Mouse (Mus musculus) c-Kit-positive CD71-positive TER-119-positive erythroid progenitor cells, embryonic 14.5 days (primary cell): ENCODE data around the gene 1700113H08Rik.

Experiments
- DNase-seq: peaks from one replicate; pipeline ENCODE4 v3.0.0-alpha.2; 2013; ENCODE audit warnings: low spot score

Gene 1700113H08Rik

DNA sequence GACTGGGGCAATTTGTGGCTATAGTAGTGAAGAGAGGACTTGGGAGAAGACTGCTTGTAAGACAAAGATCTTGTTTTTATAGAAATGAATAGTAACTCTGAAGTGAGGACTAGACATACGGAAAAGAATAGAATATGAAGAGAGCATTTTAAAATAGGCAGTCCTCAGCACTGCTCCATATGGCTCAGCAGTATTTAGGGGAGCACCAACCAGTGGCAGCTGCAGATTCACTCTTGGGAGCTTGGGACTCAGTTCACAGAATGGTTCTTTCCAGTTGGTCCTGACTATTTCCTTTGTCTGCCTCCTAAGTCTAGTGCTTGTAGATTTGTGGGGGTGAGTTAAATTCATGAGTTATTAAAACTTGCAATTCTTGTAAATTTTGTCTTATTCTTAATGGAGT, 151.6 kb downstream of the 1700113H08Rik start:
- no peak for DNase-seq

DNA sequence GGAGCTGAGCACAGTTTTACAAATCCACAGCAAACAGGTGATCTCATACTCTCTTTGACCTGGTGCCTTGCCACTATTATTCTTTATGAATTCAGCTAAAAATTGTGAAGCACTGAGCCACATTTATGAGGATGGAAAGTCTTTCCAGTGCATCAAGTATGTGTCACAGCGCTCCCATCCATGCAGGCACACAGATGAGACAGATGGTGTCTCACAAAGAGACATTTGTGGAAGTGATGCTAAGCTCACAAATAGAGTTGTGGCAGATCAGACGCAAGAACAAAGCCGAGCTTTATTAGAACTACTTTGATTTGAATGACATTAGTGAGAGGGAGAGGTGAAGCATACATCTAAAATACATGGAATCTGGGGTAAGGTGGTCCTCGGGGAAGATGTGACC, 153.2 kb downstream of the 1700113H08Rik start:
- DNase-seq: no peak

DNA sequence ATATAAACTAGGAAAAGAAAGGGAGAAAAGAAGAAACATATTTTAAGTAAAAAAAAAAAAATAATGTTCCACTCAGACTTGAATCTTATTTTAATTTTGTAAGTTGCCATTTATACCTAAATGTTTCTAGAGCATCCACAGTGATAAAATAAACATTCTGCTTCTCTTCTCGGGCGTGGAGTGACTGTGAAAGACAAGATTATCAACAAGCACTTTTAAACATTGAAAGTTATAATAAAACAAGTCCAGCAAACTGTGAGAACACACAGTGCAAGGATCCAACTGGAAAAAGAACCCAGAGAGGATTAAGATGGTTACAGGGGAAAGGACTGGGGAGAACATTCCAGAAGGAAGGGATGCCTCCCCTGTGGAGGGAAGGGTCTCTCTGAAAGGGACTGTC, 155.0 kb downstream of the 1700113H08Rik start:
- no peak for DNase-seq

GRCm38 (mm10) chr10:87230071-87230910, 172.4 kb downstream of the 1700113H08Rik start:
- DNase-seq: no peak

- DNase-seq: no peak
These were observed 181.6 kb downstream of the 1700113H08Rik start for GRCm38 (mm10) chr10:87239332-87240008.

GRCm38 (mm10) chr10:87271724-87272123, 213.9 kb downstream of the 1700113H08Rik start:
- DNase-seq: no peak

DNA sequence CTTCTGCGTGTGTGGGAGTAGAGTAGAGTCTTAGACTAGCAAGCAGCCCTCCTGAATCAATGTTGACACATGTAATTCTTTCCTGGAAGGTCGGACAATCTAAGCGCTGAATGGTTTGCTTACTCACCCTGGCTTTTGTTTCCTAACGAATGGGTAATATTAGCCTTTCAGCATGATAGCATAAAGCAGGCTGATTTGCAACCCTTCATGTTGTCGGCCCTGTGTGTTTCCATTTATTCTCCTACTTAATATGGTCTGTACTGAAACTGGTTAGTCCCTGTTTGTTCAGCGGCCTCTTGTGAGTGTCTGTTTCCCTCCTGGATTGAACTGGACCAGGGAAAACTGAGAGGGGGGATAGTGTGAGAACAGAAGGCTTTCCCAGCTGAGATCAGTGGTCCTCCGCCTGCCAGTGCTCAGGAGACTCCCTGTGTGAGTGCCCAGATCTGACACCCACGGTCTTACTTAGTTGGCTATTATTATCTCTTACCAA, 214.3 kb downstream of the 1700113H08Rik start:
- no peak for DNase-seq

GRCm38 (mm10) chr10:87275075-87275474, 217.2 kb downstream of the 1700113H08Rik start:
- no peak for DNase-seq
